Mouse (Mus musculus): Measurements from ENCODE around the gene Ggct.
"Not testable (repeated sequence)": the region's sequence is repeated elsewhere in the genome, so short reads cannot be mapped to it uniquely, and the experiment has no call there.

The Ggct gene

GRCm38 (mm10) chr6:54996361-54996760, 3.6 kb upstream of the Ggct start:
- no peak for DNase-seq (ENCODE audit: low spot score in 2 of 2)

- no peak for DNase-seq (ENCODE audit: low spot score in 2 of 2)
These were observed 609 bp downstream of the Ggct start for GRCm38 (mm10) chr6:54992141-54992540.

DNA sequence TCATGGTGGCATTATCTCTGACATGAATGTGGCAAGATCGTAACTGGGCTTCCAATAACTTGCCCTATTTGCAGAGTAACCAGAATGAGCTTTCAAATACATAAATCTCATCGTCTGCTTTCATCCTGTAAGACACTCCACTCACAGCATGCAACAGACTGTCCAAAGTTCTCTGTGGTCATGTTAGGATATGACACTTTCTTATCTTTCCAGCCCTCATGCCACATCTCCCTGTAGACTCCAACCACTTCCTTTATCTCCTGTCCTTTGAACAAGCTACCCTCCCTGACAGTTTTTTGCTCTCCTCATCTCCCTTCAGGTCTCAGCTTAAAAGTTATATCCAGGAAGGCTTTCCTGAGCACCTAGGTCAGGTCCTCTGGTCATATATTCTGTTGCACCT, 1.6 kb downstream of the Ggct start:
- no peak for DNase-seq (ENCODE audit: low spot score in 2 of 2)

- no peak for DNase-seq (ENCODE audit: low spot score in 2 of 2)
These were observed 4.6 kb downstream of the Ggct start for GRCm38 (mm10) chr6:54988141-54988540.

DNA sequence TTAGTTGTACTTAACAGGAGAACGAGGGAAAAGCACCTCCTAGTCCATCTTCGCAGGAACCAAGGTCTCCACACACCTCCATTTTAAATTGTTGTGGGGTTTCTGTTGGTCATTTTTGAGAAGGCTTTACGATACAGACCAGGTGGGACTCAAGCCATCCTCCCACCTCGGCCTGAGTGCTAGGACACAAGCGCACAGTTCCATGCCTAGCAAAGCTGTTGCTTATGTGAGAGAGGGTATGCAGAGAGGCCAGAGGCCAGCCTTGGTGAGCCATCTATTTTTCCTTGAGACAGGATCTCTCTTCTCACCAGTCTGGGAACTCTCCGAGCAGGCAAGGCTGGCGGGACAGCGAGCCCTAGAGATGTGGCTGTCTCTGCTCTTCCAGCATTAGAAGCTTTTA, 8.7 kb downstream of the Ggct start:
- DNase-seq (ENCODE audit: low spot score in 2 of 2): no peak

DNA sequence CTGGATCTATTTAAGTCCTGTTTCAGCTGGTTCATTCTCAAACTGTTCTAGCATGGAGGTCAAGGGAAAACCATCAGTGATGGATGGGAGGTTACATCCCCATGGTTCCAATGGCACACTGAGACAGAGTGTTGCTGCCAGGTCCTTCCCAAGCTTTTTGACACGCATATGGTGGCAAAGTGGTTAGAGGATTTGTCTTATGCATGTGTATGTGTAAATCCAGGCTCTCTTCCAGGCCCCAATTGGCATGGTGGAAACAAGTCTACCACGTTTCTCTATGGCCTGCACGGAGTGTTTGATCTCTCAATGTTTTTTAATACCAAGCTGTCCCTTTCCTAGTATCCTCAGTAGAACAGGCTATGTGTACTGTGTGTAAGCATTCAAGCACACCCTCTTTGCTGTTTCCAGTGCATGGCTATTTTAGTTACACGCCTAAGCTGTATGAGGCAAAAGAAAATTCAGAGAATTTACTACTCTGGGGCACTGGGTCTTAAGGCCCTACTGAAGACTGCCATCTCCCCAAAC, 9.2 kb downstream of the Ggct start:
- no peak for DNase-seq (ENCODE audit: low spot score in 2 of 2)

GRCm38 (mm10) chr6:54979426-54979825, 13.3 kb downstream of the Ggct start:
- no peak for DNase-seq (ENCODE audit: low spot score in 2 of 2)

- DNase-seq (ENCODE audit: low spot score in 2 of 2): no peak
These were observed 17.1 kb downstream of the Ggct start for GRCm38 (mm10) chr6:54975616-54976015.

GRCm38 (mm10) chr6:54974501-54974900, 18.2 kb downstream of the Ggct start:
- DNase-seq (ENCODE audit: low spot score in 2 of 2): no peak

DNA sequence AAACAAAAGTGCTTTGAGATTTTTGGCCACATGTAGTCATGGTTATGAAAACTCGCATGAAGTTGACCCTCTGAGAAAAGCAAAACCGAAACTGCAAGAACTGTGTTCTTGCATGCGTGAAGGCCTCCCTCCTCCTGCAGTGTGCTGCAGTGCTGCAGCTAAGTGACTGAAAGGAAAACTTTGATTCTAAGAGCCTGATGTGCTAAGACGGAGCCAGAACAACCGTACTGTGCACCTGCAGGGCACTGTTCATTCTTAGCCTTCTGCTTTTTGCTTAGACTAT, 19.9 kb downstream of the Ggct start:
- DNase-seq (ENCODE audit: low spot score in 2 of 2): peak; percentile 58 to 64

DNA sequence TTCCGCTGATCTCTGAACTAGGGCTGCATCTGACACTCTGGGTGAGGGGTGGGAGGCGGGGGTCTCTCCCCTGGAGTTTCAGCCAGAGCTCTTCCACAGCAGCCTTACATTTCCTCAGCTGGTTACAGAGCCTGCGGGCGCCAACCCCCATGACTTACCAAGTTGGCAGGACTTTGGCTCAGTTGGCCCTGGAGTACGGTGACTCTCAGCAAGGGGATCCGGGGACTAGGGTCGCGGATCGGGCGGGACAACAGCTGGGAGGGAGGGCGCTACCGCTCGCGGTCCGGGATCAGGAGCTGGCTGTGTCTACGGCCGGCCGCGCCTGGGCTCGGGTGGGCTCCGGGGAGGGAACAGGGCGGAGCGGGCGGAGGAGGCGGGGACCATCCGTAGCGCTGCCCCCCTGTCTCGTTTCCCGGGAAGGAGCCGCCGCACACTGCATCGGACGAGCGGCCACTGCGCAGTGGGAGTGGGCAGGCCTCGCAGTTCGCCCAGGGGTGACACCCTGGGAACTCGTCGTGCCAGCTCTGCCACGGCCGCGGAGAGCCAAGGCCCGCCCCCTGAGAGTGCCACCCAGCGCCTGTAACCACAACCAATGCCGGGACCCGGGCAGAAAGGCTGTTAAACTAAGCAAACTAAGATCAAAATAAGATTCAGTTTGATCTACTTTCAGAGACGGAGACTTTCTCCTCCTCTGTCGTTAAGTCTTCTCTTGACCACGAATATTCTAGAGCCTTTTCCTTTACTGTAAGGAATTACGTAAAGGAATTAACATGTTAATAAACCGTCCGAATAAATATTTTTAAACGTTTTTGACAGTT, 20.4 kb downstream of the Ggct start, which contains the start of gene Nod1:
Gene Nod1 (minus strand): TSS at position 502 of the 818 bp plus-strand sequence.
- peak; percentile 90 to 92 for DNase-seq (ENCODE audit: low spot score in 2 of 2)

GRCm38 (mm10) chr6:54971731-54972110, 21.0 kb downstream of the Ggct start:
- DNase-seq (ENCODE audit: low spot score in 2 of 2): peak; percentile 69 to 70

DNA sequence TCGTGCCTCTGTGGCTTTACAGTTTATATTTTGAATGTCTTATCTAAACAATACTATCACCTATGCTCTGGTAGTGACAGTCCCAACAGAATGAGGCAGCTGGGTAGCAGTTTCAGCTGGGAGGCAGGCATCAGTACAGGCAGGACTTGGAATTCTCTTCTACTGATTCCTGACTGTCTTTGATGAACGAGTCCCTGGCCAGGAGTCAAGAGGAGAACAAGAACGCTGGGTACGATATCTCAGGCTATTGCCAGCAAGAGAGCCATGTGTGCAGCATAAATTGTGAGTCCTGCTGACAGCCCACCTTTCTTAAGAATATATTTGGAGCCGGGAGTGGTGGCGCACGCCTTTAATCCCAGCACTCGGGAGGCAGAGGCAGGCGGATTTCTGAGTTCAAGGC, 22.2 kb downstream of the Ggct start:
- no peak for DNase-seq (ENCODE audit: low spot score in 2 of 2)

DNA sequence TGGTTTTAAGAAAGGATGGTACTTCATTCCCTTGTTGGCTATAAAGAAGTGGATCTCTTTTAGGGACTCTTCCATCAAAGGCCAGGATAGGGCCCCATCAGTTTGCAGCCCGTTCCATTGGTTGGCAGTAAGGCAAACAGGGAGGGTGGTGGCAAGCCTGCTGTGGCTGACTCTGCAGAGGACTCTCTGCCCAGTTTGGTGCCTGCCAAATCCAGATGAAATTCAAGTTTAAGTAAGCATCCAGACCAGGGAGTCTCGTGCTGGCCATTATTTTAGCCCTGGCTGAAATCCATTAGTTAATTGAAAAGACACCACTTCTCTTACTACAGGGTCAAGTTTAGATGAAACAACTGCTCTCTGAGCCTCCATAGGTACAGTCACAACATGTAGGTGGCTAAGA, 22.9 kb downstream of the Ggct start:
- DNase-seq (ENCODE audit: low spot score in 2 of 2): no peak

GRCm38 (mm10) chr6:54967591-54967990, 25.2 kb downstream of the Ggct start:
- DNase-seq (ENCODE audit: low spot score in 2 of 2): no peak

DNA sequence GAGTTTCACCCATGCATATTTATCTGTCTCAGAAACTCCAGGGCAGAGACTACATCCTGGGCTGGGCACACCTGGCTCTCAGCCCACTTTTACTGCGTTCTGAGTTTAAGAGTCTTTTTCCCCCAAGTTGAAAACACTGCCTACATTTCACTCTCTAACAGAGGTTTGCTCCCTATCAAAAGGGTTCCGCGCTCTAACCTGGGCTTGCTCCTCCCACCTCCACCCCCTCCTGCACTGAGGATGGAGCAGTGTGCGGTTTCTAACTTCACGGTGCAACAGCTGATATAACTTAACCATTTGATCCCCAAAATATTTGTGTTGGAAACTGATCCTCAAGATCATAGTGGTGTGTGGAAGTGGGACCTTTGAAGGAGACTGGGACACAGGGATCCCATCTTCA, 27.5 kb downstream of the Ggct start:
- no peak for DNase-seq (ENCODE audit: low spot score in 2 of 2)

DNA sequence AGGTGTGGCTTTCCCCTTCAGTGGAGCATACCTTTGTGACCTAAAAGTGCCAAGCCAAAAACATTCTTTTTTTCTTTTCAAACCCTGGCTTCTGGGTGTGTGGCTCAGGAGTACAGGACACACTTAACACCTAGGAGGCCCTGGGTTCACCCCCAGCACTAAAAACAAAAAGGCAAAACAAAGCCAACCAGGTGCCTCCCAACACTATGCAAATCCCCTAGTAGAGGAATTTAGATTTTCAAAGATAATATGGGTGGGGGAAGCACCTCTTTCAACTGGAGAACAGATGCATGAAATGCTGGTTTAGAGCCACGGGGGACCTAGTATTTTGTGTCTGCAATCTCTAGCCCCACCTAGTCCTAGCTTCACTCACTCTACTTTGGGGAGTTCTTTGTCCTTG, 28.0 kb downstream of the Ggct start:
- DNase-seq (ENCODE audit: low spot score in 2 of 2): no peak

DNA sequence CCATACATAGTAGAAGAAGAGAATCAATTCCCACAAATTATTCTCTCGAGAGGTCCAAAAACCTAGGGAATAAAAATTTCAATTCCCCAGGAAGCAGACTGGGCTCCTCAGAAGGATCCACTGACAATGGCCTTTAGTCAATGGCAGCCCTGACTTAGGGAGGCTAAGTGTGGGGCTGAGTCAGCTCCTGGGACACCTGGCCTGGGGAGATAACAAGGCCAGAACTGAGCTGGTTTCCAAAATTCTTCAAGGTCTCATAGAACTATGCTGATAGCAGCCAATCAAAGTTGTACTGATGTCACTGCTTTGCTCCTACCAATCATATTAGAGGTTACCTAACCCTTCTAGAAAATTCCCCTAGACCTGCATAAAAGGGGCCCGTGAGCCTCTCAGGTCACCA, 29.2 kb downstream of the Ggct start:
- no peak for DNase-seq (ENCODE audit: low spot score in 2 of 2)

- DNase-seq (ENCODE audit: low spot score in 2 of 2): peak; percentile 61 to 67
These were observed 35.1 kb downstream of the Ggct start for GRCm38 (mm10) chr6:54957655-54958054.

GRCm38 (mm10) chr6:54956425-54956824, 36.3 kb downstream of the Ggct start:
- peak; percentile 60 to 69 for DNase-seq (ENCODE audit: low spot score in 2 of 2)

DNA sequence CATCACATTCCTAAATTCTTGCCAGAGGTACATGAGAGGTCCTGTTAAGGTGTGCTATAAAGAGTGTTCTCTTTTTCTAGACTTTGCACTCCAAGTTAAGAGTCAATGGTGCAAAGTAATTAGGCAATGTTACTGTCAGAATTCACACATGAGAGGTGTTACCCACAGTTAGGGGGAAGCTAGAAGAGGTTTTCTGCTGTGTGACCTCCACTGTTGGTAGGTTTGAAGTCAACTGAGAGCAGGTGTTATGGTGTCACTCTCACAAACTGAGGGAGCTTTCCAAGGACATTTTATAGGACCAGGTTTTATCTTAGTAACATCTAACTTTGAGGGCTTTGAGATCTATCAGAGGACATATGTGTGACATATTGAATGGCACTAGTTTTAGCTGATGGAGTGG, 36.8 kb downstream of the Ggct start:
- DNase-seq (ENCODE audit: low spot score in 2 of 2): no peak

GRCm38 (mm10) chr6:54954659-54955414, 37.9 kb downstream of the Ggct start:
- DNase-seq (ENCODE audit: low spot score in 2 of 2): peak; percentile 78

- DNase-seq (ENCODE audit: low spot score in 2 of 2): not testable (repeated sequence)
These were observed 39.4 kb downstream of the Ggct start for GRCm38 (mm10) chr6:54953399-54953798.
